Mouse (Mus musculus) spleen, adult 2 months (tissue): ENCODE results near the gene Cybrd1.

Experiments used
- CTCF ChIP-seq: fragments of 200-500 bp; IDR thresholded peaks from 2 replicates; pipeline ENCODE4 v1.5.1; 2011; ENCODE audit warnings: mild to moderate bottlenecking, inconsistent platforms; ENCODE audit not compliant: insufficient read depth, insufficient read length, insufficient replicate concordance; ENCODE audit errors: extremely low read depth
- POLR2A ChIP-seq: fragments of 200-500 bp; IDR thresholded peaks from 2 replicates; pipeline ENCODE4 v1.6.1; 2011; ENCODE audit warnings: low read depth, low read length, inconsistent platforms

GRCm38 (mm10) chr2:71134041-71134505, 16.4 kb downstream of the Cybrd1 start:
- no peak for TF ChIP-seq POLR2A
- TF ChIP-seq CTCF, result no peak
